Mouse (Mus musculus) liver, adult 2 months (tissue): ENCODE data around the gene Pcbp4. TPM values are rescaled to one million over a fixed set of nuclear protein-coding genes. Genes with fewer than 3 reads are reported as not detected.

Experiments used
- DNase-seq: peaks from one replicate; pipeline ENCODE4 v3.0.0-alpha.2; 2011; ENCODE audit warnings: low read depth, low spot score; ENCODE audit errors: extremely low read depth
- H3K27ac ChIP-seq: fragments of 200-500 bp; replicated peaks from 2 replicates; pipeline ENCODE4 v1.5.1; 2012; ENCODE audit warnings: low read depth, mild to moderate bottlenecking, control low read depth, inconsistent platforms, low read length; ENCODE audit not compliant: insufficient read depth
- H3K27me3 ChIP-seq: fragments of 200-500 bp; 2 replicates; pipeline ENCODE4 v1.6.1; 2012; ENCODE audit warnings: mild to moderate bottlenecking, moderate library complexity, low read length, inconsistent platforms; ENCODE audit not compliant: control insufficient read depth, insufficient read depth
- H3K36me3 ChIP-seq: fragments of 200-500 bp; 2 replicates; pipeline ENCODE4 v1.6.1; 2012; ENCODE audit warnings: low read length, inconsistent platforms; ENCODE audit not compliant: control insufficient read depth, insufficient read depth
- H3K4me1 ChIP-seq: fragments of 200-500 bp; 2 replicates; pipeline ENCODE4 v1.6.1; 2011; ENCODE audit warnings: low read length; ENCODE audit not compliant: control insufficient read depth, insufficient read depth
- H3K4me3 ChIP-seq: fragments of 200-500 bp; 2 replicates; pipeline ENCODE4 v1.5.1; 2011; ENCODE audit warnings: low read depth, mild to moderate bottlenecking, control low read depth, low read length, moderate library complexity; ENCODE audit not compliant: insufficient read depth
- H3K79me2 ChIP-seq: fragments of 200-500 bp; 2 replicates; pipeline ENCODE4 v1.6.1; 2012; ENCODE audit warnings: inconsistent platforms, mild to moderate bottlenecking, low read length, moderate library complexity; ENCODE audit not compliant: control insufficient read depth, insufficient read depth
- H3K9ac ChIP-seq: fragments of 200-500 bp; 2 replicates; pipeline ENCODE4 v1.6.1; 2012; ENCODE audit warnings: low read depth, mild to moderate bottlenecking, control low read depth, inconsistent platforms, low read length
- CTCF ChIP-seq: fragments of 200-500 bp; IDR thresholded peaks from 2 replicates; pipeline ENCODE4 v1.5.1; 2011; ENCODE audit warnings: low read depth, low read length, control low read depth
- POLR2A ChIP-seq: fragments of 200-500 bp; IDR thresholded peaks from 2 replicates; pipeline ENCODE4 v1.6.1; 2011; ENCODE audit warnings: low read length, control low read depth; ENCODE audit not compliant: insufficient read depth; ENCODE audit errors: extremely low read depth
- WGBS: fragments of 180-500 bp; shearing (Covaris S2); methylation state at CpG from one replicate; pipeline ENCODE4 v1.1.7; 2018; 5-methylcytosine and 5-hydroxymethylcytosine counted together
- polyA plus RNA-seq: library from polyadenylated mRNA; depleted of rRNA; stranded (reverse); fragments of >200 nt; gene quantifications from 2 replicates; pipeline ENCODE4 v1.2.3, GENCODE M21; 2012
- total RNA-seq: library from RNA; depleted of rRNA; stranded (reverse); fragments of >200 nt; gene quantifications from 2 replicates; pipeline ENCODE4 v1.2.3, GENCODE M21; 2014

Pcbp4 gene
- total and polyA plus RNA-seq, 2 experiments = 15.9 to 52.5 TPM

DNA sequence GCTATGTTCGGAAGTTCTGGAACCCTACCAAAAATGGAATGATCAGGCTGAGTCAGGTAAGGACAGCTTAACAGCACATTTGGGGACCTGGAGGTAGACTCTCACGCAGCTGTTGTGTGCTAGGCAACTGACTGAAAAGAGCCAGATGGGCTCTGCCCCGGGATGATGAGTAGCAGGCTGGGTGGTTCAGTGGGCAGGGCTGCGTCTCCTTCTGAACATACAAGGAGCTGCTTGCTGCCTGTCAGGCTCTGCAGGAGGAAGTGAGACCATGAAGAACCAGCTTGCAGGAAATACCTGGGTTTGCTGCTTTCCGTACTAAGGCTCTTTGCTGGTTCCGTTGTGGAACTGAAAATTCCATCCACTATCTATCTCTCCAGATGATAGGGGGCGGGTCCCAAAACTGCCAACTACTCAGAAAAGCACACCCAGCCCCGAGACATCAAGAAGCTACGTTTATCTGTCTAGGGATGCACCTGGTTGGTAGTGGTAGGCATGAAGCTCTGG, 41.9 kb upstream of the Pcbp4 start:
- TF ChIP-seq POLR2A = no peak
- TF ChIP-seq CTCF = no peak
- no peaks in the 10 kb centered on the region for H3K4me1 ChIP-seq
- no peaks in the 10 kb centered on the region for H3K79me2 ChIP-seq
- no peak for DNase-seq
- WGBS = 68% methylated on average over 9 of the region's 9 CpGs
- H3K4me3 ChIP-seq = no peak overlapping the region
- H3K27ac ChIP-seq = no peak overlapping the region
- H3K27me3 ChIP-seq = no peaks in the 10 kb centered on the region
- H3K9ac ChIP-seq = no peak overlapping the region
- H3K36me3 ChIP-seq = no peaks in the 10 kb centered on the region

DNA sequence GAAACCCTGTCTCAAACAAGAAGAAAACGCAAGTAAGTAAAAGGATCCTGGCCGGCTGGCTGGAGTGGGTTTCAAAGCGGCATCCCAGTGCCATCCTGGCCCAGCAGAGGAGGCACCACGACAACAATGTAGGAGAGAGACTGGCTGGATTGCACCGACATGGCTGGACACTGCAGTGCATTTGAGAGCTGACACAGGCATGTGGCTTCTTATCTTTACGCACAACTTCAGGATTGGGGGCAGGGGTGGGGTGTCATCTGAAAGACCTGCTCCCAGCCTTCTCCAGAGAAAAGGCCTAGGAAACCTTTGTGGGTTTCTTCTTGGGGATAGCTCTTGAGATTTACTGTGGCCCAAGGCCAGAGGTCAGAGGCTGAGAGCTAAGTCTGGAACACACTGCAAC, 41.4 kb upstream of the Pcbp4 start:
- no peak overlapping the region for H3K9ac ChIP-seq
- 86% methylated on average over 6 of the region's 6 CpGs for WGBS
- H3K27ac ChIP-seq = no peak overlapping the region
- no peaks in the 10 kb centered on the region for H3K36me3 ChIP-seq
- no peak overlapping the region for H3K4me3 ChIP-seq
- TF ChIP-seq CTCF (no peak), POLR2A (no peak)
- H3K27me3 ChIP-seq = no peaks in the 10 kb centered on the region
- H3K79me2 ChIP-seq = no peaks in the 10 kb centered on the region
- no peak for DNase-seq
- H3K4me1 ChIP-seq = no peaks in the 10 kb centered on the region

DNA sequence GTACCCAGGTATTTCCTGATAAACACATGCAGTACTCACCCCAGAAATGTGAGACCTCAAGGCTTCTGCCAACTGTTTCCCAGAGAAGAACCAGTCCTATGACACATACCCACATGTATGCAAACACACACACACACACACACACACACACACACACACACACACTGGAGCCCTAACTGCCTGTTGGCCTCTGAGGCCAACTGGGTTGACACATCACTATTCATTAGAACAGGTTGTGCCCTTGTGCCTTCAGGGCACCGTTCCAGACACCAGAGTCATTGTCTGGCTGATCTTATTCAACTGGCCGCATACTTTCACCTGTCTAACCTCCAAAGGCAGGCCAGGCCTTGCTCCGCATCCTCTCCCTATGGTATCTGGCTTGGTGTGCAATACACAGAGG, 40.9 kb upstream of the Pcbp4 start:
- Histone ChIP-seq H3K4me3 (no peak overlapping the region), H3K36me3 (no peaks in the 10 kb centered on the region), H3K27me3 (no peaks in the 10 kb centered on the region), H3K27ac (no peak overlapping the region), H3K4me1 (no peaks in the 10 kb centered on the region), H3K9ac (no peak overlapping the region), H3K79me2 (no peaks in the 10 kb centered on the region)
- no peak for DNase-seq
- TF ChIP-seq POLR2A = no peak
- TF ChIP-seq CTCF = no peak
- 85% methylated on average over 3 of the region's 3 CpGs for WGBS

DNA sequence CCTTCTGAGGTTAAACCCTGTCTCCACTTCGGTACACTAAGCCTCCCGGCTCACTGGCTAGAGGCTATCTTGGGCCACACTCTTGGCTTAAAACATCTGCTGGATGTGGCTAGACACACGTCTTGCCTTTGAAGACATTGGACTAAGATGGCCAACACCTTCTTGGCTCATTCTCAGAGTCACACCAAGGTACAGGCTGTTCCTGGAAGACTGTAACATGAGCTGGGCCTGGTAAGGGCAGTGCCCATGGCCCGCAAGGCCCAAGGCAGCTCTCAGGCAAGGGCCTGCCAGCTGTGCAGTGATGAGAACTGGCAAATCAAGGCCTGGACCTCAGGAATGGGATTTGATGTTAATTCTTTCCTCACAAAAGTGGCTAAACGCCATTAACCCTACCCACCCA, 39.5 kb upstream of the Pcbp4 start:
- no peaks in the 10 kb centered on the region for H3K79me2 ChIP-seq
- WGBS = 95% methylated on average over 5 of the region's 5 CpGs
- TF ChIP-seq CTCF (no peak), POLR2A (no peak)
- no peak overlapping the region for H3K9ac ChIP-seq
- H3K4me3 ChIP-seq = no peak overlapping the region
- DNase-seq = no peak
- H3K4me1 ChIP-seq = no peaks in the 10 kb centered on the region
- H3K36me3 ChIP-seq = no peaks in the 10 kb centered on the region
- no peak overlapping the region for H3K27ac ChIP-seq
- no peaks in the 10 kb centered on the region; the same call in 1 of the 2 replicates for H3K27me3 ChIP-seq

DNA sequence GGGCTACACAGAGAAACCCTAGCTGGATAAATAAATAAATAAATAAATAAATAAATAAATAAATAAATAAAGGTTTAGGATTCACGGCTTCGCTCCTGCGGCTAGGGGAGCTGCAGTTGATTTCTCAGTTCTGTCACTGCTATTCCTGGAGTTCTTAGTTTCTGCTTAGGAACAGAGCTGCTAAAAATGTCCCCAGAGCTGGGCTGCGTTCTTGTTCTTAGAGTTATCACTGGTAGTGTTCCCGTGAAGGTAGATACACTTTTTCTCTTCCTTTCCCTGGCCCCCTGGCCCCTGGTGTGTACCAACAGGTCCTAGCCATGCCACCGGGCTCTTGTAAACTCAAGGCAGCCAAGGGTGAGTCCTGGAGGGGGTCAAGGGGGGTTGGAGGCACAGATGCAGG, 36.3 kb upstream of the Pcbp4 start:
- Histone ChIP-seq H3K9ac (no peak overlapping the region), H3K36me3 (no peaks in the 10 kb centered on the region), H3K27me3 (peaks cover 4% of the 10 kb centered on the region; the same call in 1 of the 2 replicates), H3K4me1 (no peaks in the 10 kb centered on the region), H3K27ac (no peak overlapping the region), H3K4me3 (no peak overlapping the region), H3K79me2 (no peaks in the 10 kb centered on the region)
- 92% methylated on average over 6 of the region's 6 CpGs for WGBS
- TF ChIP-seq CTCF (no peak), POLR2A (no peak)
- no peak for DNase-seq

DNA sequence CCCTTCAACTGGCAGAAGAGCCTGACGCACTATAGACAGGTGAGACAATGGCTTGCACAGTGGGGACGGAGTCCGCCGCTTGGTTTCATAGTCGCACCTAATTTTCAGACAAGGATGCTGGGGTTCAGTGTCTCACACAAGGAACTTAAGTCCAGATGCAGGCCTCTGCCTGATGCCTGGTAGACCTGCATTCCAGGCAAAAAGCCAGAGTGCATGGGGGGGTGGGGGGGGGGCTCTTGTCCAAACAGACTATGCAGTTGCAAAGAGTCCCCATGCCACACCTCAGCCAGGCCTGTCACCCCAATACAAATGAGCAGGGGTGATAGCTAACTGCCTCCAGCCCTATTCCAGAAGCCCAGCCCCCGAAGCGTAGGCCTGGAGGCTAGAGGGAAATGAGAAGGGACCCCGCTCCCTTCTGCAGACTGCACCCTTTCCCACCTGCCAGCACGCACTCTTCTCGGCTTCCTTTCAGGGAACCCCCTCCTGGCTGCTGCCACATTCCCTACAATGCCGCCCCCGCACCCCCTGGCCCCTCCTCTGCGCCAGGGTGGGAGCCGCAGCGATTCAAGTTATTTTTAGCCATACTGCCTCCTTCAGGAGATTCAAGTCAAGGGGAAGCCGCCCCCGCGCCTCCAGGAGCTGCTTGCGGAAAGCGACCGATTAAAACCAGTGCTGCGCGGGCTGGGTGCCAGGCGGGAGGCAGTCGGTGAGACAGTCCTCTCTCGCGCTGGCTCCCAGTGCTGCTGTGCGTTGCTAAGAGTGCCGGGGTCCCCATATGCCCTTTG, 35.1 kb upstream of the Pcbp4 start:
- no peak for DNase-seq
- H3K27me3 ChIP-seq = peaks cover 4% of the 10 kb centered on the region; the same call in 1 of the 2 replicates
- WGBS = 28% methylated on average over 29 of the region's 29 CpGs
- no peaks in the 10 kb centered on the region for H3K79me2 ChIP-seq
- TF ChIP-seq POLR2A (no peak), CTCF (no peak)
- H3K27ac ChIP-seq = no peak overlapping the region
- no peaks in the 10 kb centered on the region for H3K36me3 ChIP-seq
- H3K4me3 ChIP-seq = peak overlapping the region; percentile 15; the same call in 1 of the 2 replicates
- H3K4me1 ChIP-seq = no peaks in the 10 kb centered on the region
- peak overlapping the region; percentile 32; the same call in 1 of the 2 replicates for H3K9ac ChIP-seq
